Mouse (Mus musculus) heart, adult 2 months (tissue): ENCODE data around the gene Bri3bp. TPM values are rescaled to one million over a fixed set of nuclear protein-coding genes. Genes with fewer than 3 reads are reported as not detected.
"Not testable (repeated sequence)": the region's sequence is repeated elsewhere in the genome, so short reads cannot be mapped to it uniquely, and the experiment has no call there.

Source experiments
- DNase-seq, 2 experiments: peaks; one replicate each; pipeline ENCODE4 v3.0.0; 2021
- H3K27ac ChIP-seq: fragments of 200-600 bp; 2 replicates; pipeline ENCODE4 v1.8.1; 2022
- H3K27me3 ChIP-seq: fragments of 200-500 bp; 2 replicates; pipeline ENCODE4 v1.6.1; 2012; ENCODE audit warnings: mild to moderate bottlenecking, low read length, inconsistent platforms, mixed read lengths; ENCODE audit not compliant: control insufficient read depth, insufficient read depth
- H3K36me3 ChIP-seq: fragments of 200-500 bp; 2 replicates; pipeline ENCODE4 v1.6.1; 2012; ENCODE audit warnings: low read length, inconsistent platforms; ENCODE audit not compliant: control insufficient read depth, insufficient read depth
- H3K4me1 ChIP-seq: fragments of 200-500 bp; 2 replicates; pipeline ENCODE4 v1.6.1; 2011; ENCODE audit warnings: low read length; ENCODE audit not compliant: control insufficient read depth, insufficient read depth
- H3K4me3 ChIP-seq: fragments of 200-600 bp; 2 replicates; pipeline ENCODE4 v1.8.1; 2022
- H3K79me2 ChIP-seq: fragments of 200-500 bp; replicated peaks from 2 replicates; pipeline ENCODE4 v1.6.1; 2012; ENCODE audit warnings: mild to moderate bottlenecking, inconsistent platforms, low read length, moderate library complexity, mixed read lengths; ENCODE audit not compliant: control insufficient read depth, insufficient read depth
- H3K9ac ChIP-seq: fragments of 200-500 bp; 2 replicates; pipeline ENCODE4 v1.6.1; 2012; ENCODE audit warnings: low read depth, mild to moderate bottlenecking, control low read depth, inconsistent platforms, low read length, mixed read lengths
- CTCF ChIP-seq: fragments of 200-600 bp; IDR thresholded peaks from 2 replicates; pipeline ENCODE4 v1.8.1; 2022; ENCODE audit warnings: antibody characterized with exemption, mild to moderate bottlenecking, moderate library complexity
- EP300 ChIP-seq: fragments of 200-500 bp; IDR thresholded peaks from 2 replicates; pipeline ENCODE4 v1.6.1; 2011; ENCODE audit warnings: low read depth, low read length, control low read depth; ENCODE audit not compliant: insufficient read depth
- POLR2A ChIP-seq: fragments of 200-500 bp; IDR thresholded peaks from 2 replicates; pipeline ENCODE4 v1.6.1; 2011; ENCODE audit warnings: mild to moderate bottlenecking, low read depth, low read length, control low read depth; ENCODE audit not compliant: insufficient read depth
- WGBS: fragments of 180-500 bp; shearing (Covaris S2); methylation state at CpG from one replicate; pipeline ENCODE4 v1.1.7; 2018; 5-methylcytosine and 5-hydroxymethylcytosine counted together
- intact Hi-C: fragments of 180-260 bp; cut with DNase I; formaldehyde crosslinking; loops from one replicate; pipeline ENCODE4 v1.15.1; 2025
- long read RNA-seq: library from polyadenylated mRNA; stranded (forward); transcript quantifications from one replicate; pipeline ENCODE4 v2.0.0, GENCODE M21; 2021
- polyA plus RNA-seq: library from polyadenylated mRNA; depleted of rRNA; stranded (reverse); fragments of >200 nt; gene quantifications from 2 replicates; pipeline ENCODE4 v1.2.3, GENCODE M21; 2012; rRNA removed
- total RNA-seq, 2 experiments: library from RNA; stranded (reverse); gene quantifications; 2 replicates each; pipeline ENCODE4 v1.2.3; 2021

The Bri3bp gene
- total RNA-seq, result 10 to 100 TPM; 52.2 to 52.4 TPM
- 31.4 and 31.5 TPM in 2 replicates for polyA plus RNA-seq
- long read RNA-seq, full-length matches to known transcripts, result 38 of 41 reads
- long read RNA-seq, partial matches to known transcripts, result 0 of 41 reads
- long read RNA-seq, other reads (novel, unspliced or antisense), result 3 of 41 reads

- H3K4me3 ChIP-seq, result peak within 1 kb of the TSS; percentile 80
- intact Hi-C loops, result no loop called here
- H3K4me1 ChIP-seq, result no peaks in the 10 kb centered on the region
- no peaks in the 10 kb centered on the region for H3K36me3 ChIP-seq
- 1% methylated on average over 93 of the region's 97 CpGs for WGBS
- no peak for TF ChIP-seq CTCF
- peak; percentile 71 for TF ChIP-seq POLR2A
- TF ChIP-seq EP300, result no peak
- no peaks in the 10 kb centered on the region for H3K79me2 ChIP-seq
- H3K27me3 ChIP-seq, result no peaks in the 10 kb centered on the region
- peak; percentile 70 to 75 for DNase-seq
- H3K9ac ChIP-seq, result peak within 1 kb of the TSS; percentile 94
- H3K27ac ChIP-seq, result peak within 1 kb of the TSS; percentile 89
These were observed at the start of gene Bri3bp for GRCm38 (mm10) chr5:125441234-125442114. TSS of gene Bri3bp (plus strand) at chr5:125441568.

- H3K9ac ChIP-seq, result peak overlapping the region; percentile 55; the same call in 1 of the 2 replicates
These were observed 49.8 kb upstream of the Bri3bp start for GRCm38 (mm10) chr5:125391609-125392008.

DNA sequence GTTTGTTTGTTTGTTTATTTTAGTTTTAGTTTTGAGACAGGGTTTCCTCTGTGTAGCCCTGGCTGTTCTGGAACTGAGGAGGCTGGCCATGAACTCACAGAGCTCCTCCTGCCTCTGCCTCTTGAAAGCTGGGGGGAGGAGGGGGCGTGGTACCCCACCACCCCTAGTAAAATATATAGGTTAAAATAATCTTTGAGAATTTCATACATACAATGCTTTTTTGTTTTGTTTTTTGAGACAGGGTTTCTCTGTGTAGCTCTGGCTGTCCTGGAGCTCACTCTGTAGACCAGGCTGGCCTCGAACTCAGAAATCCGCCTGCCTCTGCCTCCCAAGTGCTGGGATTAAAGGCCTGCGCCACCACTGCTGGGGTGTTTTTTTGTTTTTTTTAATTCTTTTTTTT is 49.2 kb upstream of the Bri3bp start:
- intact Hi-C loops, H3K9ac ChIP-seq, H3K27me3 ChIP-seq, H3K79me2 ChIP-seq, DNase-seq: not testable (repeated sequence)
- H3K4me1 ChIP-seq, result peaks cover 11% of the 10 kb centered on the region
- peak overlapping the region; percentile 99 for H3K27ac ChIP-seq
- WGBS, result 92% methylated on average over 4 of the region's 4 CpGs
- peaks cover 14% of the 10 kb centered on the region for H3K36me3 ChIP-seq
- H3K4me3 ChIP-seq, result peak overlapping the region; percentile 32

More at GRCm38 (mm10) chr5:125391609-125392008, 49.8 kb upstream of the Bri3bp start:
- TF ChIP-seq POLR2A (0 out of 2 replicates have a peak, but pooled peaks have one; percentile 31), CTCF (no peak), EP300 (peak; percentile 86)
- peak; percentile 74 to 85 for DNase-seq
- H3K4me1 ChIP-seq, result peaks cover 11% of the 10 kb centered on the region
- peak overlapping the region; percentile 32 for H3K4me3 ChIP-seq
- 18% methylated on average over 5 of the region's 5 CpGs for WGBS
- peak overlapping the region; percentile 99 for H3K27ac ChIP-seq
- H3K27me3 ChIP-seq, result no peaks in the 10 kb centered on the region
- intact Hi-C loops, result no loop called here
- H3K36me3 ChIP-seq, result peaks cover 14% of the 10 kb centered on the region
- peaks cover 8% of the 10 kb centered on the region; the same call in 1 of the 2 replicates for H3K79me2 ChIP-seq

DNA sequence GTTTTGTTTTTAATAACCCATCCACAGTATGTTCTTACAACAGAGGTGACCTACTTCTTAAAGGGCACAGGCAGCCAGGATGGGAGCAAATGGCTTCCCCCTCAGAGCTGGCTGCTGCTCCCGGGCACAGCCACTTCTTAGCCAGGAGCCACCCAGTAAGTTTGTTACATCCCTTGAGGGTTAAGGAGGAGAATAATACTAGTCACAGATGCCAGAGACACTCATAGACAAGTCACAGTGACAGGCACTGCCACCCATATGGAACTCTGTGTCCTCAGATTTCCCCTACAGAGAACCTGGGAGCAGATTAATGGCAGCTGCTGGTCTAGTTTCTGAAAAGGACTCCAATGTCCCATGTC is 48.8 kb upstream of the Bri3bp start:
- WGBS, result 0% methylated on average over 1 of the region's 1 CpGs
- peaks cover 11% of the 10 kb centered on the region for H3K4me1 ChIP-seq
- DNase-seq, result no peak
- TF ChIP-seq EP300 (no peak), CTCF (no peak), POLR2A (no peak)
- H3K9ac ChIP-seq, result peak overlapping the region; percentile 70
- intact Hi-C loops, result no loop called here
- H3K79me2 ChIP-seq, result peaks cover 8% of the 10 kb centered on the region; the same call in 1 of the 2 replicates
- H3K27me3 ChIP-seq, result no peaks in the 10 kb centered on the region
- H3K4me3 ChIP-seq, result peak overlapping the region; percentile 32
- peaks cover 14% of the 10 kb centered on the region for H3K36me3 ChIP-seq
- peak overlapping the region; percentile 99 for H3K27ac ChIP-seq

- Histone ChIP-seq H3K4me1 (peaks cover 11% of the 10 kb centered on the region), H3K27me3 (no peaks in the 10 kb centered on the region), H3K36me3 (peaks cover 14% of the 10 kb centered on the region), H3K9ac (peak overlapping the region; percentile 70), H3K27ac (peak overlapping the region; percentile 99), H3K4me3 (peak overlapping the region; percentile 52), H3K79me2 (peaks cover 8% of the 10 kb centered on the region; the same call in 1 of the 2 replicates)
- intact Hi-C loops, result no loop called here
- DNase-seq, result peak; percentile 98
- under 1% methylated on average over 20 of the region's 20 CpGs for WGBS
- peak; percentile 100 for TF ChIP-seq EP300
- peak; percentile 79 for TF ChIP-seq POLR2A
- TF ChIP-seq CTCF, result no peak
These were observed 48.3 kb upstream of the Bri3bp start for GRCm38 (mm10) chr5:125392977-125393621.
